Mouse (Mus musculus): ENCODE results near the gene Men1. TPM values are rescaled to one million over a fixed set of nuclear protein-coding genes. Genes with fewer than 3 reads are reported as not detected.
"Not testable (repeated sequence)": the region's sequence is repeated elsewhere in the genome, so short reads cannot be mapped to it uniquely, and the experiment has no call there.

The Men1 gene
- polyA plus RNA-seq, 1 experiment from 2014 or later = 71.4 TPM

DNA sequence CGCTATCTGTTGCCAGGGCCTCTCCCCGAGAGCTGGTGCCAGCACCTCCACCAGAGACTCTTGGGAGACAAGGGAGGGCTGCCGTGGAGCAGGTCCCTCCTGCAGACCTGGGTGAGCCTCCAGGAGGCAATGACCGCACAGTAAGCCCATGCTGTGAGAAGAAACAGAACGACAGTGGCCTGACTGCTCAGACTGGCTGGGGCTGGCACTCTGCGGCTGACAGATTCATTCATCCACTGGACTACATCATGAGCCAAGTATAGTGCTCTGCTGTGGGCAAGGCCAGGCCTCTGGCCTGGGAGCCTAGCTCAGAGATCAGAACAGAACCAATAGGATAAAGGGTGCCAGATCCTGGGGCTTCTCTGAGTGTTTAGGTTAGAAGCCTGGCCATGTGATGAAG, 30.9 kb upstream of the Men1 start:
- peaks cover 2% of the 10 kb centered on the region; the same call in 1 of the 2 replicates for H3K4me1 ChIP-seq (ENCODE audit: control insufficient read depth, insufficient read depth, low read length)
- no peak for ATAC-seq
- H3K4me3 ChIP-seq (ENCODE audit: low read depth, low read length) = no peak overlapping the region
- H3K4me2 ChIP-seq (ENCODE audit: low read length) = no peak overlapping the region
- no peak overlapping the region for H3K27ac ChIP-seq (ENCODE audit: low read length)
- no peak overlapping the region for H3K9ac ChIP-seq (ENCODE audit: low read depth, low read length)
- no peaks in the 10 kb centered on the region for H3K9me3 ChIP-seq (replicated peaks; ENCODE audit: control insufficient read depth, low read length, poor library complexity, severe bottlenecking)
- peaks cover 2% of the 10 kb centered on the region; the same call in 1 of the 2 replicates for H3K27me3 ChIP-seq (ENCODE audit: control insufficient read depth, insufficient read depth, low read depth, low read length)
- WGBS = 84% methylated on average over 6 of the region's 6 CpGs
- 0 out of 2 replicates have a peak, but pooled peaks cover 2% of the 10 kb centered on the region for H3K36me3 ChIP-seq (ENCODE audit: control insufficient read depth, insufficient read depth, low read length)

DNA sequence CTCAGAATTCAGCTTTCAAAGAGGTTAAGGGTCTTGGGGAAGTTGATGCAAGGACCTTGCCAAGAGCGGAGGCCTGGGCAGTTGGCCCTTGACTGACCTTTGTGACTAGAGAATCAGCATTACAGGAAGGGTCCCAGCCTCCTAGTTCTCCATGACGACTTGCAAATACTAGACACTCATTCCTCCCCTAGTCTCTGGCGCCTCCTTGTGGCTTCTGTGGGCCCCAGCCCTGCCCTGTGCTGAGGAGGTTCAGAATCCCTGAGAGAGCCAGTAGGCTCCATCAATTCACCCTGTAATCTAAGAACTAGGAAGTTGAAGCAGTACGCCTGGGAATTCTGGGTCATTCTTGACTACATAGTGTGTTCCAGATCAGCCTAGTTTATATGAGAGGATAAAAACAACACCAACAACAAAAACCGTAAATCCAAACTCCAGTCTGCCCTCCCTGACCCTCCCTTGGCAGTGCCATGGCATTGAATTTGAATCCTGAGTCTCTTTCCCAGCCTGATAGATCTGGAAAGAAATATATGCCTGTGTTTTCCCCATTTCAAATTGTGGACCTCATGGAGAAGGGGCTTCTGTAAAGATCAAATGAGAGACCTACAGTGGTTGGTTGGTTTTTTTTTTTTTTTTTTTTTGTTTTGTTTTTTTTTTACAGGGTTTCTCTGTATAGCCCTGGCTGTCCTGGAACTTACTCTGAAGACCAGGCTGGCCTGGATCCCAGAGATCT, 29.8 kb upstream of the Men1 start:
- Histone ChIP-seq H3K27ac (ENCODE audit: low read length) (no peak overlapping the region), H3K9ac (ENCODE audit: low read depth, low read length) (no peak overlapping the region), H3K27me3 (ENCODE audit: control insufficient read depth, insufficient read depth, low read depth, low read length) (peaks cover 2% of the 10 kb centered on the region; the same call in 1 of the 2 replicates), H3K36me3 (ENCODE audit: control insufficient read depth, insufficient read depth, low read length) (0 out of 2 replicates have a peak, but pooled peaks cover 2% of the 10 kb centered on the region), H3K9me3 (replicated peaks; ENCODE audit: control insufficient read depth, low read length, poor library complexity, severe bottlenecking) (no peaks in the 10 kb centered on the region), H3K4me2 (ENCODE audit: low read length) (no peak overlapping the region), H3K4me1 (ENCODE audit: control insufficient read depth, insufficient read depth, low read length) (peaks cover 2% of the 10 kb centered on the region; the same call in 1 of the 2 replicates), H3K4me3 (ENCODE audit: low read depth, low read length) (no peak overlapping the region)
- ATAC-seq = no peak
- WGBS = 29% methylated on average over 5 of the region's 5 CpGs

DNA sequence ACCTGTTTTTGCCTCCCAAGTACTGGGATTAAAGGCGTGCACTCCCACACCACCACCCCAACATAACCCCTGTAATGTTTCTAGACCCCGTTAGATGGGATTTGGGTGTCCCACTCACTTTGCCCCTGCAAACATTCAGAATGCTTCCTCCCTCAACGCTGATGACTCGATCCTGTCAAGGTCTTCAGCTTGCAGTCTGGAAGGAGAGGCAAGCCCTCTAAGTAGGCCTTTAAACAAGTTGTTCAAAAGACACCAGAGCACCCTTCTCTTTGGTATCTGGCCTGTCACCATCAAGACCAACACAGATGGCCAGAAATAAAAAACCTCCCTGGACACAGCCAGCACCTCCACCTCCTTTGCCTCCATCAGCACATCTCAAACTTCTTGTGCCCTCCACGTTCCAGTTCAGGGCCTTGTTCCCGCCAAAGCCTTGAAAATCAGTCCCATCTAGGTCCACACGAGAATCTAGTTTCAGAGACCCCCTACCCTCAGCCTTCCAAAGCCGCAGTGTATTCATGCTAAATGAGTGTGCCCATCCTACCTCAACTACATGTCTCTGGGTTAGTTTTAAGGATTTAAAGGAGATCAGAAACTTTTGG, 29.2 kb upstream of the Men1 start:
- WGBS = 56% methylated on average over 8 of the region's 8 CpGs
- Histone ChIP-seq H3K4me3 (ENCODE audit: low read depth, low read length) (peak overlapping the region; percentile 52), H3K9me3 (replicated peaks; ENCODE audit: control insufficient read depth, low read length, poor library complexity, severe bottlenecking) (no peaks in the 10 kb centered on the region), H3K27me3 (ENCODE audit: control insufficient read depth, insufficient read depth, low read depth, low read length) (peaks cover 2% of the 10 kb centered on the region; the same call in 1 of the 2 replicates), H3K9ac (ENCODE audit: low read depth, low read length) (peak overlapping the region; percentile 63; the same call in 1 of the 2 replicates), H3K36me3 (ENCODE audit: control insufficient read depth, insufficient read depth, low read length) (no peaks in the 10 kb centered on the region), H3K4me2 (ENCODE audit: low read length) (peak overlapping the region; percentile 66), H3K27ac (ENCODE audit: low read length) (no peak overlapping the region), H3K4me1 (ENCODE audit: control insufficient read depth, insufficient read depth, low read length) (peaks cover 2% of the 10 kb centered on the region; the same call in 1 of the 2 replicates)
- ATAC-seq = no peak

DNA sequence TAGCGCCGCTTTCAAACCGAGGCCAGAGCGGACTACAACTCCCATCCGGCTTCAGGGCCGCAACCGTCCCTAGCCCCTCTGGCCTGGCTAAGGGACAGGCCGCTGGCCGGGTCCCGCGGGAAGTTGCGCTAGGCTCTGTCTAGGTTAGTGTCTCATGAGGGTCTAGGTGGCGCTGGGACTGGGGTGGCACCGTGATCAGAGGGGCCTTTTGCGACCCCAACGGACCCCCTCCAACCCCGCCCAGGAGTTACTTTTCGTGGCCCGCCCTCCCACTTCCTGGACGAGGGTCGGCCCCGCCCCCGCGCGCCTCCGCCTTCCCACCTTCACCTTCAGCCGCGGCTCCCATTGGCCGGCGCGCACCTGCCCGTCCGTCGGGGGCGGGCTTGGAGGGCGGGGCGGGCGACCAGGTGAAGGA, 28.6 kb upstream of the Men1 start, which contains the start of gene Cdc42bpg:
TSS of gene Cdc42bpg (plus strand) at position 320 of the 415 bp plus-strand sequence.
- Histone ChIP-seq H3K36me3 (ENCODE audit: control insufficient read depth, insufficient read depth, low read length) (no peaks in the 10 kb centered on the region), H3K4me1 (ENCODE audit: control insufficient read depth, insufficient read depth, low read length) (peaks cover 2% of the 10 kb centered on the region; the same call in 1 of the 2 replicates), H3K4me3 (ENCODE audit: low read depth, low read length) (peak within 1 kb of the TSS; percentile 52), H3K4me2 (ENCODE audit: low read length) (peak within 1 kb of the TSS; percentile 66), H3K9ac (ENCODE audit: low read depth, low read length) (peak within 1 kb of the TSS; percentile 63), H3K27me3 (ENCODE audit: control insufficient read depth, insufficient read depth, low read depth, low read length) (peaks cover 2% of the 10 kb centered on the region; the same call in 1 of the 2 replicates), H3K9me3 (replicated peaks; ENCODE audit: control insufficient read depth, low read length, poor library complexity, severe bottlenecking) (no peaks in the 10 kb centered on the region), H3K27ac (ENCODE audit: low read length) (no peak within 1 kb of the TSS)
- 2% methylated on average over 37 of the region's 38 CpGs for WGBS
- ATAC-seq = peak; percentile 68

DNA sequence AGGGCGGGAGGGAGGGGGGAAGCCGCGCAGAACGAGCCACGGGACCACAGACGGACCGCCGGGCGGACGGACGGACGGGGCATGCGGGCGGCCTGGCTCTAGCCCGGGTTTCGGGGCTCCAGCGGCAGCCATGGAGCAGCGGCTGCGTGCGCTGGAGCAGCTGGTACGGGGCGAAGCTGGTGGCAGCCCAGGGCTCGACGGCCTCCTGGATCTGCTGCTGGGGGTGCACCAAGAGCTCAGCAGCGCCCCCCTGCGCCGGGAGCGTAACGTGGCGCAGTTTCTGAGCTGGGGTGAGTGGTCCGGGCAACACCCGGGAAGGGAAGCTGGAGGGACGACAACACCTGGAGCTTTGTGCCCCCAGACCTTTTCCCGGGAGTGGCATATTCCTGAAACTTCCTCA, 28.2 kb upstream of the Men1 start:
- under 1% methylated on average over 32 of the region's 34 CpGs for WGBS
- Histone ChIP-seq H3K36me3 (ENCODE audit: control insufficient read depth, insufficient read depth, low read length) (no peaks in the 10 kb centered on the region), H3K27ac (ENCODE audit: low read length) (no peak overlapping the region), H3K9ac (ENCODE audit: low read depth, low read length) (peak overlapping the region; percentile 63), H3K4me3 (ENCODE audit: low read depth, low read length) (peak overlapping the region; percentile 52), H3K27me3 (ENCODE audit: control insufficient read depth, insufficient read depth, low read depth, low read length) (peaks cover 2% of the 10 kb centered on the region; the same call in 1 of the 2 replicates), H3K4me2 (ENCODE audit: low read length) (peak overlapping the region; percentile 66), H3K4me1 (ENCODE audit: control insufficient read depth, insufficient read depth, low read length) (peaks cover 2% of the 10 kb centered on the region; the same call in 1 of the 2 replicates), H3K9me3 (replicated peaks; ENCODE audit: control insufficient read depth, low read length, poor library complexity, severe bottlenecking) (no peaks in the 10 kb centered on the region)
- peak; percentile 69 for ATAC-seq

DNA sequence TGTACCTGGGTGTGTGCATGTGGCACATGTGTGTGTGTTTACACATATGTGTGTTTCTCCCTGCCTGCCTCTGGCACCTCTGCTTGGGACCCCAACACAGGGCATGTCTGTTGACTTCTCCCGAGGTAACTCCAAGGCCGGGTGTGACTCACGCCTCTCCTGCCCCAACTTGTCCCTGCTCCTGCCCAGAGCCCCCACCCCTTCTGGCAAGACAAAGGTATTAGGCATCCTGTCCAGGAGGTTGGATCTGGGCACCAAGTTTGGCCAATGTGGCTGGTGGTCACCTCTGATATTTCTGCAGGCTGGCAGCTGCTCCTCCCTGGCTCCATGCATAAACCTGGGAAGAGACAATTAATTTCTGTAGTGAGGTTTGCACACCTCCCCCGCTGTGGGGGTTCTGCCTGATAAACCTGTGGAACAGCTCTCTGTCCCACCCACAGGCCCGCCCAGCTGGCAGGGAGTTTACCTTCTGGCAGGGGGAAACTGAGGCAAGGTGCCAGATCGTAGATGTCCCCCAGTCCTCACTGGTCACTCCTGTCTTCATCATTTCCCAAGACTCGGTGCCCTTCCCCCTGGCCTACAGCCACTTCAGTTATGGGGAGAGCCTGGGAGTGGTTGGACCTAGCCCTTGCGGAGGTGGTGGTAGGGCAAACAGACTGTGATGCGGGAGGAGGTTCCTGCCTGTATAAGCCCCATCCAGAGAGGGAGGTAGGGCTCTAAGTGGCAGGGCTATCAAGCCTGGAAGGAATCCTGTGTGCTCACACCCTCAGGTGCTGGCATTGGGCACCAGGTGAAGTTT, 26.8 kb upstream of the Men1 start:
- Histone ChIP-seq H3K4me3 (ENCODE audit: low read depth, low read length) (no peak overlapping the region), H3K27ac (ENCODE audit: low read length) (no peak overlapping the region), H3K9ac (ENCODE audit: low read depth, low read length) (no peak overlapping the region), H3K9me3 (replicated peaks; ENCODE audit: control insufficient read depth, low read length, poor library complexity, severe bottlenecking) (no peaks in the 10 kb centered on the region), H3K4me1 (ENCODE audit: control insufficient read depth, insufficient read depth, low read length) (peaks cover 2% of the 10 kb centered on the region; the same call in 1 of the 2 replicates), H3K36me3 (ENCODE audit: control insufficient read depth, insufficient read depth, low read length) (no peaks in the 10 kb centered on the region), H3K4me2 (ENCODE audit: low read length) (no peak overlapping the region), H3K27me3 (ENCODE audit: control insufficient read depth, insufficient read depth, low read depth, low read length) (peaks cover 2% of the 10 kb centered on the region; the same call in 1 of the 2 replicates)
- no peak for ATAC-seq
- WGBS = 90% methylated on average over 9 of the region's 9 CpGs

DNA sequence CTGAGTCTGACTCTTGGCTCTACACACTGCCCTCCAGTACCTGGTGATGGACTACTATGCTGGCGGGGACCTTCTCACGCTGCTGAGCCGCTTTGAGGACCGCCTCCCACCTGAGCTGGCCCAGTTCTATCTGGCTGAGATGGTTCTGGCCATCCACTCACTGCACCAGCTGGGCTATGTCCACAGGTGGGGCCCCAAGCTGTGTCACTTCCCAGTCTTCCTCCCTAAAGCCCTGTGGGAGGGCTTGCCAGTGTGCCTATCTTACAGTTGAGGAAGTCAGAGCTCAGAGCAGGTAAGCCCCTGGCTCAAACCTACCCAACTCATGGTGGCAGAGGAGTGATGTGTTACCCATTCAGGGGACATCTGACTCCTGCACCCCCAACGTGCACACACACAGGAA, 24.6 kb upstream of the Men1 start:
- peaks cover 2% of the 10 kb centered on the region; the same call in 1 of the 2 replicates for H3K4me1 ChIP-seq (ENCODE audit: control insufficient read depth, insufficient read depth, low read length)
- ATAC-seq = no peak
- H3K9ac ChIP-seq (ENCODE audit: low read depth, low read length) = no peak overlapping the region
- no peak overlapping the region for H3K4me3 ChIP-seq (ENCODE audit: low read depth, low read length)
- WGBS = 93% methylated on average over 5 of the region's 5 CpGs
- H3K4me2 ChIP-seq (ENCODE audit: low read length) = no peak overlapping the region
- H3K27me3 ChIP-seq (ENCODE audit: control insufficient read depth, insufficient read depth, low read depth, low read length) = peaks cover 2% of the 10 kb centered on the region; the same call in 1 of the 2 replicates
- H3K27ac ChIP-seq (ENCODE audit: low read length) = no peak overlapping the region
- no peaks in the 10 kb centered on the region for H3K36me3 ChIP-seq (ENCODE audit: control insufficient read depth, insufficient read depth, low read length)
- no peaks in the 10 kb centered on the region for H3K9me3 ChIP-seq (replicated peaks; ENCODE audit: control insufficient read depth, low read length, poor library complexity, severe bottlenecking)

DNA sequence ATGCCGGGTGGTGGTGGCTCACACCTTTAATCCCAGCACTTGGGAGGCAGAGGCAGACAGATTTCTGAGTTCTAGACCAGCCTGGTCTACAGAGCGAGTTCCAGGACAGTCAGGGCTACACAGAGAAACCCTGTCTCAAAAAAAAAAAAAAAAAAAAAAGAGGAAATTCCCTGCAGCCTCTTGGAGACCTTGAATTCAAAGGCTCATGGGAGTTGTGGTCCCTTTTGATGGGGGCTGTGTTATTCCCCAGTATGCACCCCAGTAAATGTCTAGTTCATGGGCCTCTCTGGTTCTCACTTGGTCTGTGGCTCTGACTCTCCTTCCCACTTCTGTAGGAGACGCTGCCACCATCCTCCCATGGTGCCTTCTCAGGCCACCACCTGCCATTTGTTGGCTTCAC, 23.0 kb upstream of the Men1 start:
- H3K9ac ChIP-seq (ENCODE audit: low read depth, low read length); H3K9me3 ChIP-seq (replicated peaks; ENCODE audit: control insufficient read depth, low read length, poor library complexity, severe bottlenecking); H3K4me1 ChIP-seq (ENCODE audit: control insufficient read depth, insufficient read depth, low read length); H3K36me3 ChIP-seq (ENCODE audit: control insufficient read depth, insufficient read depth, low read length); H3K27ac ChIP-seq (ENCODE audit: low read length); H3K4me3 ChIP-seq (ENCODE audit: low read depth, low read length); ATAC-seq; H3K27me3 ChIP-seq (ENCODE audit: control insufficient read depth, insufficient read depth, low read depth, low read length); H3K4me2 ChIP-seq (ENCODE audit: low read length): not testable (repeated sequence)
- WGBS = 90% methylated on average over 3 of the region's 3 CpGs
